Mouse (Mus musculus): ENCODE measurements around the gene Lcn4. TPM values are rescaled to one million over a fixed set of nuclear protein-coding genes. Genes with fewer than 3 reads are reported as not detected.
A peak's percentile ranks its signal among the peaks of the same experiment; 100 is the strongest.
"Not testable (repeated sequence)": the region's sequence is repeated elsewhere in the genome, so short reads cannot be mapped to it uniquely, and the experiment has no call there.

Lcn4 gene
- polyA plus RNA-seq (2012; rRNA removed), result 0.16 TPM in 1 of 2 replicates, not detected in the other

GRCm38 (mm10) chr2:26671182-26671581 lies at the start of gene Lcn4:
TSS of gene Lcn4 (minus strand) at chr2:26671282.
- no peak within 1 kb of the TSS for H3K4me3 ChIP-seq (replicated peaks; ENCODE audit: extremely low read depth, low read depth, low read length)
- DNase-seq, result no peak
- H3K4me1 ChIP-seq (ENCODE audit: control insufficient read depth, insufficient read depth, low read length), result no peaks in the 10 kb centered on the region
- no peak for TF ChIP-seq CTCF (IDR thresholded peaks at IDR 0.05; ENCODE audit: insufficient read depth, low read length)
- TF ChIP-seq POLR2A (IDR thresholded peaks at IDR 0.05; ENCODE audit: borderline replicate concordance, extremely low read depth, low read depth, low read length), result no peak
- 82% methylated on average over 3 of the region's 3 CpGs for WGBS

- TF ChIP-seq POLR2A (IDR thresholded peaks at IDR 0.05; ENCODE audit: borderline replicate concordance, extremely low read depth, low read depth, low read length) (no peak), CTCF (IDR thresholded peaks at IDR 0.05; ENCODE audit: insufficient read depth, low read length) (no peak)
- WGBS, result 64% methylated on average over 1 of the region's 1 CpGs
- H3K4me1 ChIP-seq (ENCODE audit: control insufficient read depth, insufficient read depth, low read length), result no peaks in the 10 kb centered on the region
- no peak overlapping the region for H3K4me3 ChIP-seq (replicated peaks; ENCODE audit: extremely low read depth, low read depth, low read length)
- DNase-seq, result no peak
Observed at GRCm38 (mm10) chr2:26686171-26686675, 15.1 kb upstream of the Lcn4 start.

GRCm38 (mm10) chr2:26668746-26669145 lies 2.3 kb downstream of the Lcn4 start:
- DNase-seq, result no peak
- TF ChIP-seq POLR2A (IDR thresholded peaks at IDR 0.05; ENCODE audit: borderline replicate concordance, extremely low read depth, low read depth, low read length), result no peak
- no peak for TF ChIP-seq CTCF (IDR thresholded peaks at IDR 0.05; ENCODE audit: insufficient read depth, low read length)
- no peaks in the 10 kb centered on the region for H3K4me1 ChIP-seq (ENCODE audit: control insufficient read depth, insufficient read depth, low read length)
- H3K4me3 ChIP-seq (replicated peaks; ENCODE audit: extremely low read depth, low read depth, low read length), result no peak overlapping the region

- not testable (repeated sequence) for H3K4me1 ChIP-seq (ENCODE audit: control insufficient read depth, insufficient read depth, low read length); H3K4me3 ChIP-seq (replicated peaks; ENCODE audit: extremely low read depth, low read depth, low read length)
- 76% methylated on average over 1 of the region's 1 CpGs for WGBS
- TF ChIP-seq CTCF (IDR thresholded peaks at IDR 0.05; ENCODE audit: insufficient read depth, low read length), result peak; percentile 49
- peak; percentile 52 for DNase-seq
Observed at GRCm38 (mm10) chr2:26663551-26663950, 7.5 kb downstream of the Lcn4 start.

- Histone ChIP-seq H3K4me1 (ENCODE audit: control insufficient read depth, insufficient read depth, low read length) (peaks cover 2% of the 10 kb centered on the region; the same call in 1 of the 2 replicates), H3K4me3 (replicated peaks; ENCODE audit: extremely low read depth, low read depth, low read length) (no peak overlapping the region)
- TF ChIP-seq POLR2A (IDR thresholded peaks at IDR 0.05; ENCODE audit: borderline replicate concordance, extremely low read depth, low read depth, low read length), result no peak
- no peak for TF ChIP-seq CTCF (IDR thresholded peaks at IDR 0.05; ENCODE audit: insufficient read depth, low read length)
- WGBS, result 64% methylated on average over 10 of the region's 10 CpGs
- no peak for DNase-seq
Observed at GRCm38 (mm10) chr2:26663112-26663511, 8.0 kb downstream of the Lcn4 start.

- WGBS, result 77% methylated on average over 13 of the region's 13 CpGs
- Histone ChIP-seq H3K4me3 (replicated peaks; ENCODE audit: extremely low read depth, low read depth, low read length) (no peak overlapping the region), H3K4me1 (ENCODE audit: control insufficient read depth, insufficient read depth, low read length) (peaks cover 2% of the 10 kb centered on the region; the same call in 1 of the 2 replicates)
- no peak for DNase-seq
- TF ChIP-seq POLR2A (IDR thresholded peaks at IDR 0.05; ENCODE audit: borderline replicate concordance, extremely low read depth, low read depth, low read length), result no peak
- TF ChIP-seq CTCF (IDR thresholded peaks at IDR 0.05; ENCODE audit: insufficient read depth, low read length), result no peak
Observed at GRCm38 (mm10) chr2:26662509-26662882, 8.6 kb downstream of the Lcn4 start.

- no peak overlapping the region for H3K4me3 ChIP-seq (replicated peaks; ENCODE audit: extremely low read depth, low read depth, low read length)
- TF ChIP-seq POLR2A (IDR thresholded peaks at IDR 0.05; ENCODE audit: borderline replicate concordance, extremely low read depth, low read depth, low read length) (no peak), CTCF (IDR thresholded peaks at IDR 0.05; ENCODE audit: insufficient read depth, low read length) (no peak)
- H3K4me1 ChIP-seq (ENCODE audit: control insufficient read depth, insufficient read depth, low read length), result peaks cover 2% of the 10 kb centered on the region; the same call in 1 of the 2 replicates
- DNase-seq, result no peak
- WGBS, result 41% methylated on average over 29 of the region's 29 CpGs
Observed at GRCm38 (mm10) chr2:26661768-26662508, 9.1 kb downstream of the Lcn4 start.

- no peak for DNase-seq
- Histone ChIP-seq H3K4me3 (replicated peaks; ENCODE audit: extremely low read depth, low read depth, low read length) (no peak overlapping the region), H3K4me1 (ENCODE audit: control insufficient read depth, insufficient read depth, low read length) (peaks cover 2% of the 10 kb centered on the region; the same call in 1 of the 2 replicates)
- TF ChIP-seq CTCF (IDR thresholded peaks at IDR 0.05; ENCODE audit: insufficient read depth, low read length) (no peak), POLR2A (IDR thresholded peaks at IDR 0.05; ENCODE audit: borderline replicate concordance, extremely low read depth, low read depth, low read length) (no peak)
- 1% methylated on average over 20 of the region's 20 CpGs for WGBS
Observed at GRCm38 (mm10) chr2:26661143-26661752, 9.8 kb downstream of the Lcn4 start.

- H3K4me3 ChIP-seq (replicated peaks; ENCODE audit: extremely low read depth, low read depth, low read length), result no peak overlapping the region
- no peak for DNase-seq
- WGBS, result 87% methylated on average over 2 of the region's 2 CpGs
- H3K4me1 ChIP-seq (ENCODE audit: control insufficient read depth, insufficient read depth, low read length), result peaks cover 2% of the 10 kb centered on the region; the same call in 1 of the 2 replicates
- TF ChIP-seq POLR2A (IDR thresholded peaks at IDR 0.05; ENCODE audit: borderline replicate concordance, extremely low read depth, low read depth, low read length) (no peak), CTCF (IDR thresholded peaks at IDR 0.05; ENCODE audit: insufficient read depth, low read length) (no peak)
Observed at GRCm38 (mm10) chr2:26657426-26657825, 13.7 kb downstream of the Lcn4 start.

- H3K4me1 ChIP-seq (ENCODE audit: control insufficient read depth, insufficient read depth, low read length), result no peaks in the 10 kb centered on the region
- DNase-seq, result no peak
- no peak overlapping the region for H3K4me3 ChIP-seq (replicated peaks; ENCODE audit: extremely low read depth, low read depth, low read length)
- 25% methylated on average over 1 of the region's 1 CpGs for WGBS
- TF ChIP-seq CTCF (IDR thresholded peaks at IDR 0.05; ENCODE audit: insufficient read depth, low read length) (no peak), POLR2A (IDR thresholded peaks at IDR 0.05; ENCODE audit: borderline replicate concordance, extremely low read depth, low read depth, low read length) (no peak)
Observed at GRCm38 (mm10) chr2:26654687-26655086, 16.4 kb downstream of the Lcn4 start.

Measured in lung, adult 2 months (tissue).